Mouse (Mus musculus): ENCODE measurements at regions not wholly inside any gene's neighbourhood (a gene's known extent, or its start where the extent isn't known, plus 50 kb on each side); places are given as distances from the start of the nearest gene placed in this dataset.

DNA sequence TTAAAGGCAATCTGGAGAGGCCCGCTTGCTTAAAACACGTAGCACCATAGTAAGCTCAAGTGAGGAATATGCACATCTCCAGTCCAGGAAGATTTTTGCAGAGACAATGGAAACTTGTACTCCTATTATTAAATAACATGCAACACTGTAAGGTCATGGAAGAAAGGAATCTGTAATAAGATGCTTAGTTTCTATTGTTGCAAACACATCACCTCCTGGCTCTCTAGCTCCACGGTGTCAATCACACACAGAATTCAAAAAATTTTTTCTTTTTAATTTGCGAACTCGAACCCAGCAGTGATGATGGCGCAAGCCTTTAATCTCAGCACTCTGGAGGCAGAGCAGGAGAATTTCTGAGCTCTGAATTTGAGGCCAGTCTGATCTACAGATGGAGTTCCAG lies 57.4 kb downstream of the Hes1 start:
- TF ChIP-seq CTCF (IDR thresholded peaks at IDR 0.05; ENCODE audit: control insufficient read depth, insufficient read depth, low read length) = no peak
- TF ChIP-seq POLR2A (IDR thresholded peaks at IDR 0.05; ENCODE audit: borderline replicate concordance, control insufficient read depth, low read depth, low read length) = no peak
